Mouse (Mus musculus) erythroblast, adult 5-6 weeks (primary cell): ENCODE data around the gene Igbp1b. TPM values are rescaled to one million over a fixed set of nuclear protein-coding genes. Genes with fewer than 3 reads are reported as not detected.

Experiments
- ATAC-seq: replicated peaks from 2 replicates; pipeline ENCODE4 v1.8.0; 2016; ENCODE audit warnings: moderate number of reproducible peaks, mild to moderate bottlenecking, moderate TSS enrichment, inconsistent platforms; ENCODE audit not compliant: poor library complexity, low FRiP score, severe bottlenecking
- total RNA-seq, 2 experiments: library from RNA; stranded (forward) in 1 of 2; stranded (reverse) in 1 of 2; fragments of 150-400 nt in 1 of 2; fragments of 200-764, 138-1000 nt in 1 of 2; gene quantifications; 2 replicates each; pipeline versions ENCODE4 v1.2.3 to v1.2.4; 2015 to 2017; ENCODE audit warnings: low replicate concordance in 2 of 2

Gene Igbp1b
- not detected in 2 replicates for total RNA-seq (2015; ENCODE audit: low replicate concordance)
- not detected in 2 replicates for total RNA-seq (2017; ENCODE audit: low replicate concordance)

DNA sequence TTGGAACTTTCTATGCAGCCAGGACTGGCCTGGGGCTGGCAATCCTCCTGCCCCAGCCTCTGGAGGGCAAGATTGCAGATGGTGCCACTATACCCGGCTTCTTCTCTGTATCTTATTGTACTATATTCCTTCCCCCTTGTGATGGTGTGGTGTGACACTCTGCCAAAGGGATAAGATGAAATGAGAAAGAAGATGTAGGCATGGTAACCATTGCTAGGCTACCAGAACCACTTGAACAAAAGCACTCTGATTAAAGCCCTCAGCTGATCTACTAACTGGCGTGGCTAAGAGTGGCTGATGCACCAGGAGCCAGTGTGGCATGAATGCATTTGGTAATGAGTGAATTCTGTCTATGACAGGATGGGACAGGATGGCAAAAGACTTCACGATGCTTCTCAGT lies at the start of gene Igbp1b:
Gene Igbp1b (minus strand): TSS at position 29 of the 400 bp plus-strand sequence.
- ATAC-seq, result no peak

DNA sequence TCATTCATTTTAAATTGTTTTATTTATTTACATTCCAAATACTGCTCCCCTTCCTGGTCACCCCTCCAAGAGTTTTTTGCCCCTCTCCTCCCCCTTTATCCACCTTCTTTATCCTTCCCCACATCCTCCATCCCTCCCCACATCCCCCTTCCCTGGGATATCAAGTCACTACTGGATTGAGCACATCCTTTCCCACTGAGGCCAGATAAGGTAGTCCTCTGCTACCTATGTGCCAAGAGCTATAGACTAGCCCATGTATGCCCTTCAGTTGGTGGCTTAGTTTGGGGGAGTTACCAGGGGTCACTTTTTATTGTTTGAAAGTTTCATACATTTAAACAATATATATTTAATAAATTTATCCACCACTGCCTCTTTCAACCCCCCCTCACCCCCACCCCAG lies 24.6 kb upstream of the Igbp1b start:
- no peak for ATAC-seq

DNA sequence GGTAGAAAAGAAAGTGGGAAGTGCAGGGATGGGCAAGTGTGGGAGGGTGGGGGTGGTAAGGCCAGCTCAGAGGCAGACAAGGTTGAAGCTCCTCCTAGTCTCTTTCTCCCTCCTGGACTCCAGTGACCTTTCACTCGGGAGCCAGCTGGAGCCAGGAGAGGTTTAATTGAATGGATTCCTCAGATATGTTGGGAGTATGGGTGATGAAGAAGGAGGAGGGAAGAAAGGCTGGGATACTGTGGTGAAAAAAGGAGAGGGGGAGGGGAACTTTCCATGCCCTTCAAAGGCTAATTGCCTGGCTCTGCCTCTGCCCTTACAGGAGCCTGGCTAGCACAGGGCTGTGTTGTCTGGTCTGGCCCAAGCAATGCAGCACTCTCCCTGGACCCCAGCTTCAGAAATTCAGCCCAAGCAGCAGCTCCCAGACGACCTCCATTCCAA lies 14.4 kb upstream of the Igbp1b start:
- ATAC-seq, result no peak

DNA sequence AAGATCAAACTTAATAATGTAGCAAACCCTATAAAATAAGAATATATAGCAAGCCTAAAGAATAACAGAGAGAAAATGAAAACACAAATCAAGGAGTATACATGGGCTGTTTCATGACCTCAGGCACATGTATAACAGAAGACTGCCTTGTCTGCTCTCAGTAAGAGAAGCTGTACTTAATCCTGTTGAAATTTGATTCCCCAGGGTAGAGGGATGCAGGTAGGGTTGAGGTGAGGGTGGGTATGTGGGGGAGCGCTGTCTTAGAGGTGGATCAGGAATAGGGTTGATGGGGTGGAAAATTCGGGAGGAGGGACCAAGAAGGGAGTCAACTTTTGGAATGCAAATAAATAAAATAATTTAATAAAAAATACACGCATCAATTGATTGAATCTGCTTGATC lies 7.1 kb upstream of the Igbp1b start:
- ATAC-seq, result no peak

DNA sequence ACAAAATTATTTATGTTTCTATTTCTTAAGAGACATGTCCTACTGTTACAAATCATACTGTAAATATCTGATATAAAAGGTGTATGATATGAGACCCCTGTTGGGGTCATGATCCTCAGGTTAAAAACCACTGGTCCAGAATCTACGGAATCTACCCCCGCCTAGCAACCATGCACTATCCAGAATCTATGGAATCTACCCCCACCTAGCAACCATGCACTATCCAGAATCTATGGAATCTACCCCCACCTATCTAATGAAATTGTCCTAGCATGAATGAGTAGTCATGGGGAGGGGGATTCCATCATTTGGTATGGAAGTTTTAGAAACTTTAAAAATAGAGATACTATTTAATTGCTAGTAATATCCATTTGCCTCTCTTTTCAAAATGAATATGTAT lies 12.7 kb downstream of the Igbp1b start:
- no peak for ATAC-seq

DNA sequence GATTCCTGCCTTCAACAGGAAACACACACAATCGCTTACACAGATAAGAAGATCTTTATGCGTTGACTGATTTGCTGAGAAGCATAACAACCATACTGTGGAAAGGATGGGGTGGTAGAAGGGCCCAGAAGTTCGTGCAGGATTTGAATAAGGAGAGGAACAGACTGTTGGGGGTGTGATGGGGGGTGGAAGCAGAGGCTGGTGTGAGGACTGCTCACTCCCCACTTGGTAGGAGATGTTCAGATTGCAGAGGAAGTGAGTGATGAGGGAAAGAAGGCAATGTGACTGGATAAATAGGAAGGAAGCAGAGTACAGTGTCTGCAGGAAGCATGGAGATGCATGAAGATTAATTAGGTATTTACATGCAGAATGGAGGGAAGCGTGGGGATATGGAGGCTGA lies 19.0 kb downstream of the Igbp1b start:
- no peak for ATAC-seq

DNA sequence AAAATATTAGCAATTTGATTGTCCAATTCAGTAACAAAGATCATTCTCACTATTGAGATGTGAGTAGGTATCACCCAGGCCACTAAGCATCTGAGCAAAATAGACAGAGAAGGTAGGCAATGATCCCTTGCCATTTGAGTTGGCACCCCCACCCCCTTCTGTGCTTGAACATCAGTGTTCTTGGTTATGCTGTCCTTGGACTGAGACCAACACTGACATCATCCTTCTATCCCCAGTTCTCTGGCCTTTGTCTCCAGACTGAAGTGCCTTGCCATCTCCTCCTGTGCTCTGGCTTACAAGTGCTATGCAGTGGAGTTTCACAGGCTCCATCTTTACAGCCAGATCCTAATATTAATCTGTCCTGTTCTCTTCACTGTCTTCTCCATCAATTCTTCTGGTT lies 37.6 kb downstream of the Igbp1b start:
- no peak for ATAC-seq

DNA sequence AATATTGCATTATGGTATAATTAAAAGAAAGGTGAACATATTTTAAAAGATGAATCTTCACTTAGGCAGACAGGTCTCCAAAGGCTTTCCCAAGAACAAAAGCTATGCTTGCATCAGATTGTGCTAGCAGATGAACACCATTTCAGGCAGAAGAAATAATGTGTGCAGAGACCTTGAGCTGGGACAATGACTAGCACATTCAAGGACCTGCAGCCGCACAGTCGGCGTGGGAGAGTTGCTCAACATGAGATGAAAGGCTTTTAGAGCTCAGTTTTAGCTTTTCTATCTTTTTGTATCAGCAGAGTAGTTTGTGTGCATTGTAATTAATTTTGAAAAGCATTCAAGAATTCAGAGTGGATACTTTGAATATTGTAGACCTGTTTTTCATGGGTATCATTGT lies 39.9 kb downstream of the Igbp1b start:
- no peak for ATAC-seq

Other genes starting within 250 kb of the Igbp1b start
- not detected in 2 replicates for gene Lmo3, start 76.6 kb downstream of the Igbp1b start, total RNA-seq (2015; ENCODE audit: low replicate concordance)
- not detected in 2 replicates for gene Lmo3, start 76.6 kb downstream of the Igbp1b start, total RNA-seq (2017; ENCODE audit: low replicate concordance)